In genomic region chrX:83740533-83740932, GRCm38 (mm10) we compare ENCODE assay signal across 13 mouse cellular contexts.
DNase-seq lines count a peak whose midpoint lies in the region; ATAC-seq and TF ChIP-seq lines count a peak whose summit lies in the region.
"Had no signal": no experiment of that assay in that cellular context is flagged by ENCODE, and none has a peak within 500 bp of the region (broad histone marks: within the 10 kb centered on the region; RNA-seq: fewer than 3 reads in every experiment).

No protein-coding gene starts in this region.

- no peak overlapping the region for H3K4me2 ChIP-seq in forebrain, postnatal 0 days (ENCODE audit: low read depth)
- H3K4me2 ChIP-seq in forebrain, embryonic 11.5 days (ENCODE audit: low read depth, low read length, severe bottlenecking): no peak overlapping the region
- H3K4me2 ChIP-seq: stomach, embryonic 15.5 days had no signal

- no peak overlapping the region for H3K27ac ChIP-seq in forebrain, postnatal 0 days (ENCODE audit: low read depth, low read length)
- no peak overlapping the region for H3K27ac ChIP-seq in forebrain, embryonic 11.5 days (ENCODE audit: low read depth, low read length)
- H3K27ac ChIP-seq: midbrain, embryonic 10.5 days; stomach, embryonic 15.5 days had no signal

- no peak overlapping the region for H3K4me3 ChIP-seq in forebrain, postnatal 0 days (ENCODE audit: low read depth, low read length)
- no peak overlapping the region for H3K4me3 ChIP-seq in forebrain, embryonic 11.5 days (ENCODE audit: low read depth, low read length)
- H3K4me3 ChIP-seq: midbrain, embryonic 10.5 days; stomach, embryonic 15.5 days had no signal

- no peak for ATAC-seq in forebrain, postnatal 0 days
- ATAC-seq in forebrain, embryonic 11.5 days (replicated peaks; ENCODE audit: low FRiP score): no peak

- peak; percentile 44 for DNase-seq in forebrain, postnatal 0 days
- DNase-seq in forebrain, embryonic 11.5 days (ENCODE audit: low spot score): no peak
- peak; percentile 2 for DNase-seq in left cerebral cortex, adult 11 months (ENCODE audit: low spot score)
- DNase-seq in left cerebral cortex, postnatal 4 days: no peak
- DNase-seq in A20 (ENCODE audit: low read depth, low spot score): peak; percentile 53
- peak; percentile 13 for DNase-seq in embryo, embryonic 11.5 days (ENCODE audit: low read depth, low spot score)
- no peak for DNase-seq in thymus, postnatal 0 days (ENCODE audit: low spot score)
- no peak for DNase-seq in cerebellum, postnatal 36 days
- DNase-seq: adrenal gland, postnatal 25 days; heart, postnatal 36 days had no signal

- intact Hi-C loops in left cerebral cortex, postnatal 4 days (cut with DNase I): loop anchor here (10.0 kb wide), 1 partner anchor 926 kb away; no protein-coding TSS in a partner anchor

- peak; percentile 53 for TF ChIP-seq CTCF in forebrain, postnatal 0 days (IDR thresholded peaks at IDR 0.05; ENCODE audit: low read depth)

- WGBS in forebrain, postnatal 0 days: 13% methylated on average over 1 of the region's 1 CpGs
- 3% methylated on average over 1 of the region's 1 CpGs for WGBS in forebrain, embryonic 11.5 days

- H3K4me1 ChIP-seq in forebrain, postnatal 0 days (ENCODE audit: insufficient read depth): no peaks in the 10 kb centered on the region
- no peaks in the 10 kb centered on the region for H3K4me1 ChIP-seq in forebrain, embryonic 11.5 days (replicated peaks; ENCODE audit: control insufficient read depth, insufficient read depth, low read length)
- H3K4me1 ChIP-seq: midbrain, embryonic 10.5 days; stomach, embryonic 15.5 days had no signal

- H3K27me3 ChIP-seq in forebrain, postnatal 0 days (ENCODE audit: insufficient read depth, low read length): no peaks in the 10 kb centered on the region
- H3K27me3 ChIP-seq in forebrain, embryonic 11.5 days (ENCODE audit: control insufficient read depth, insufficient read depth, low read length): no peaks in the 10 kb centered on the region
- H3K27me3 ChIP-seq: CH12.LX; stomach, embryonic 15.5 days had no signal

- H3K36me3 ChIP-seq in forebrain, postnatal 0 days (ENCODE audit: insufficient read depth): no peaks in the 10 kb centered on the region
- no peaks in the 10 kb centered on the region for H3K36me3 ChIP-seq in forebrain, embryonic 11.5 days (ENCODE audit: control insufficient read depth, insufficient read depth, low read length)
- H3K36me3 ChIP-seq: midbrain, embryonic 10.5 days; stomach, embryonic 15.5 days had no signal

- H3K9me3 ChIP-seq in forebrain, postnatal 0 days (ENCODE audit: low read length): no peaks in the 10 kb centered on the region
- H3K9me3 ChIP-seq in forebrain, embryonic 11.5 days (ENCODE audit: control insufficient read depth, low read length): no peaks in the 10 kb centered on the region
- H3K9me3 ChIP-seq: midbrain, embryonic 10.5 days; stomach, embryonic 15.5 days had no signal

- no peak overlapping the region for H3K9ac ChIP-seq in forebrain, postnatal 0 days
- H3K9ac ChIP-seq in forebrain, embryonic 11.5 days (ENCODE audit: low read length): no peak overlapping the region
- H3K9ac ChIP-seq: stomach, embryonic 15.5 days had no signal

Comparison
In these comparisons a context has a peak if more than half of its experiments do, and no peak if none do; other contexts are left out.
1. DNase-seq: peak in forebrain, postnatal 0 days (single experiment), left cerebral cortex, adult 11 months (single experiment), A20 (single experiment) and embryo, embryonic 11.5 days (single experiment); none in forebrain, embryonic 11.5 days (single experiment), left cerebral cortex, postnatal 4 days (single experiment), thymus, postnatal 0 days (single experiment) and cerebellum, postnatal 36 days (0 of 2).